Mouse (Mus musculus) ES-Bruce4 (cell line): ENCODE measurements around the gene Sart3. TPM values are rescaled to one million over a fixed set of nuclear protein-coding genes. Genes with fewer than 3 reads are reported as not detected.

ENCODE experiments used
- H3K27ac ChIP-seq: 2 replicates; pipeline ENCODE4 v1.5.1; 2012; ENCODE audit warnings: low read length, inconsistent platforms; ENCODE audit not compliant: insufficient read depth
- H3K27me3 ChIP-seq: 2 replicates; pipeline ENCODE4 v1.6.1; 2012; ENCODE audit warnings: mild to moderate bottlenecking, low read length, inconsistent platforms; ENCODE audit not compliant: control insufficient read depth, poor library complexity, insufficient read depth, severe bottlenecking
- H3K36me3 ChIP-seq: 2 replicates; pipeline ENCODE4 v1.6.1; 2012; ENCODE audit warnings: inconsistent platforms, mild to moderate bottlenecking, low read length, moderate library complexity; ENCODE audit not compliant: control insufficient read depth, poor library complexity, insufficient read depth, severe bottlenecking
- H3K4me1 ChIP-seq: one replicate; pipeline ENCODE4 v1.8.1; 2011; ENCODE audit warnings: low read length; ENCODE audit not compliant: control insufficient read depth, insufficient read depth
- H3K4me3 ChIP-seq: 2 replicates; pipeline ENCODE4 v1.5.1; 2011; ENCODE audit warnings: low read depth, mild to moderate bottlenecking, low read length
- H3K9ac ChIP-seq: 2 replicates; pipeline ENCODE4 v1.6.1; 2012; ENCODE audit warnings: low read depth, mild to moderate bottlenecking, inconsistent platforms; ENCODE audit not compliant: poor library complexity, severe bottlenecking
- H3K9me3 ChIP-seq: replicated peaks from 2 replicates; pipeline ENCODE4 v1.6.1; 2012; ENCODE audit warnings: mild to moderate bottlenecking, low read length, inconsistent platforms; ENCODE audit not compliant: control insufficient read depth, poor library complexity, insufficient read depth, severe bottlenecking
- CTCF ChIP-seq: IDR thresholded peaks from one replicate; pipeline ENCODE4 v1.8.1; 2011; ENCODE audit warnings: low read depth, low read length
- EP300 ChIP-seq: IDR thresholded peaks from 2 replicates; pipeline ENCODE4 v1.6.1; 2011; ENCODE audit warnings: low read depth, low read length; ENCODE audit not compliant: insufficient read depth
- POLR2A ChIP-seq: IDR thresholded peaks from one replicate; pipeline ENCODE4 v1.8.1; 2011; ENCODE audit warnings: low read length; ENCODE audit not compliant: insufficient read depth
- polyA plus RNA-seq: library from polyadenylated mRNA; stranded (reverse); fragments of >200 nt; gene quantifications from 2 replicates; pipeline ENCODE4 v1.2.4, GENCODE M21; 2011; ENCODE audit warnings: low read depth; ENCODE audit not compliant: missing spikeins, insufficient read depth, insufficient read length

Gene Sart3
- polyA plus RNA-seq, 1 experiment: 45.0 TPM

- no peak overlapping the region for H3K9ac ChIP-seq
- H3K4me3 ChIP-seq: no peak overlapping the region
- no peak overlapping the region for H3K27ac ChIP-seq
- no peaks in the 10 kb centered on the region for H3K9me3 ChIP-seq
- TF ChIP-seq CTCF: no peak
- TF ChIP-seq EP300: no peak
- TF ChIP-seq POLR2A: no peak
- peaks cover 6% of the 10 kb centered on the region; the same call in 1 of the 2 replicates for H3K36me3 ChIP-seq
- H3K27me3 ChIP-seq: no peaks in the 10 kb centered on the region
- no peaks in the 10 kb centered on the region for H3K4me1 ChIP-seq
Observed at GRCm38 (mm10) chr5:113775585-113775984, 3.3 kb upstream of the Sart3 start.

GRCm38 (mm10) chr5:113773664-113774063 lies 1.4 kb upstream of the Sart3 start:
- Histone ChIP-seq H3K4me1 (no peaks in the 10 kb centered on the region), H3K36me3 (peaks cover 6% of the 10 kb centered on the region; the same call in 1 of the 2 replicates), H3K9ac (peak overlapping the region; percentile 76; the same call in 1 of the 2 replicates), H3K27me3 (no peaks in the 10 kb centered on the region), H3K9me3 (no peaks in the 10 kb centered on the region), H3K4me3 (peak overlapping the region; percentile 56), H3K27ac (no peak overlapping the region)
- 0 out of 2 replicates have a peak, but pooled peaks have one; percentile 38 for TF ChIP-seq EP300
- no peak for TF ChIP-seq POLR2A
- peak; percentile 97 for TF ChIP-seq CTCF

GRCm38 (mm10) chr5:113772905-113773519 lies 702 bp upstream of the Sart3 start:
- peaks cover 6% of the 10 kb centered on the region; the same call in 1 of the 2 replicates for H3K36me3 ChIP-seq
- H3K27ac ChIP-seq: no peak overlapping the region
- no peaks in the 10 kb centered on the region for H3K9me3 ChIP-seq
- TF ChIP-seq CTCF (no peak), POLR2A (no peak), EP300 (no peak)
- H3K4me3 ChIP-seq: peak overlapping the region; percentile 100
- no peaks in the 10 kb centered on the region for H3K27me3 ChIP-seq
- H3K9ac ChIP-seq: peak overlapping the region; percentile 76
- no peaks in the 10 kb centered on the region for H3K4me1 ChIP-seq

GRCm38 (mm10) chr5:113771213-113772162 lies 822 bp downstream of the Sart3 start:
- Histone ChIP-seq H3K4me1 (no peaks in the 10 kb centered on the region), H3K36me3 (peaks cover 11% of the 10 kb centered on the region; the same call in 1 of the 2 replicates), H3K4me3 (peak overlapping the region; percentile 83), H3K27me3 (no peaks in the 10 kb centered on the region), H3K9ac (peak overlapping the region; percentile 90), H3K9me3 (no peaks in the 10 kb centered on the region), H3K27ac (peak overlapping the region; percentile 53)
- TF ChIP-seq CTCF: no peak
- TF ChIP-seq POLR2A: peak; percentile 25

- H3K9ac ChIP-seq: no peak overlapping the region
- no peaks in the 10 kb centered on the region for H3K4me1 ChIP-seq
- H3K27me3 ChIP-seq: no peaks in the 10 kb centered on the region
- TF ChIP-seq POLR2A (no peak), CTCF (no peak), EP300 (no peak)
- H3K4me3 ChIP-seq: no peak overlapping the region
- no peaks in the 10 kb centered on the region for H3K9me3 ChIP-seq
- no peak overlapping the region for H3K27ac ChIP-seq
- peaks cover 13% of the 10 kb centered on the region; the same call in 1 of the 2 replicates for H3K36me3 ChIP-seq
Observed at GRCm38 (mm10) chr5:113768806-113769205, 3.5 kb downstream of the Sart3 start.
